Mouse (Mus musculus): ENCODE results near the gene Dhrs13.
A peak's percentile ranks its signal among the peaks of the same experiment; 100 is the strongest.

GRCm38 (mm10) chr11:78019676-78020075 lies 12.4 kb upstream of the Dhrs13 start:
- TF ChIP-seq CTCF (IDR thresholded peaks at IDR 0.05; ENCODE audit: control insufficient read depth, insufficient read depth, low read length) = peak; percentile 56
- TF ChIP-seq POLR2A (IDR thresholded peaks at IDR 0.05; ENCODE audit: borderline replicate concordance, control insufficient read depth, low read depth, low read length) = no peak

Measured in bone marrow, adult 2 months (tissue).